24 mouse cellular contexts compared by ENCODE assay signal in the genomic region with DNA sequence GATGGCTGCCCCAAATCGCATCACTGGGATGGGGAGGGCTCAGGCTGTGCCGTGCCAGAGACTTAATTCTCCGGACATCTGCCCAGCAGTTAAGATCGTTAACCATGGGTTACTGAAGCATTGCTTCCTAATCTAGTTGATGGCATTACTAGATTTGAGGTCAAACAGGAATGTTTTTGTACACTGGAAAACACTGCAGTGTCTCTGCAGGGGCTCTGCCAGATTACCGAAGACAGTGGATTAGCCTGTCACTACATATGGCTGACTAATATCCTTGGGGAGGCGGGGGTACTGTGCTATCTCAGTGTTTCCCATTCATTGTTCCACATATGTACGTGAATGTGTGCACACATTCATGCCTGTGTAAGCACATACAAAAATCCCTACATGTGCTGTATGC.
"Had no signal": no experiment of that assay in that cellular context is flagged by ENCODE, and none has a peak within 500 bp of the region (broad histone marks: within the 10 kb centered on the region; RNA-seq: fewer than 3 reads in every experiment).

No protein-coding gene starts in this region.

- DNase-seq: kidney, adult 11 months; kidney, adult 8-10 months; kidney, postnatal 10 days; kidney, postnatal 36 days; left cerebral cortex, postnatal 4 days; liver, postnatal 0 days; lung, embryonic 14.5 days; midbrain, embryonic 14.5 days; right cerebral cortex, adult 18-20 months; right cerebral cortex, postnatal 25 days; spleen, adult 18-20 months; thymus, adult 2 months; thymus, postnatal 14 days; thymus, postnatal 4 days had no signal

- H3K27ac ChIP-seq: intestine, embryonic 15.5 days; kidney, embryonic 15.5 days; limb, embryonic 12.5 days; limb, embryonic 15.5 days; liver, embryonic 14.5 days; macrophage; stomach, embryonic 15.5 days had no signal

- H3K9me3 ChIP-seq: intestine, embryonic 15.5 days; kidney, embryonic 15.5 days; limb, embryonic 12.5 days; limb, embryonic 15.5 days; stomach, embryonic 15.5 days had no signal

- H3K4me1 ChIP-seq: intestine, embryonic 15.5 days; kidney, embryonic 15.5 days; limb, embryonic 12.5 days; limb, embryonic 15.5 days; stomach, embryonic 15.5 days had no signal

- H3K4me2 ChIP-seq: intestine, embryonic 15.5 days; kidney, embryonic 15.5 days; limb, embryonic 12.5 days; limb, embryonic 15.5 days; liver, embryonic 11.5 days; lung, embryonic 14.5 days; stomach, embryonic 15.5 days had no signal

- H3K27me3 ChIP-seq: intestine, embryonic 15.5 days; kidney, embryonic 15.5 days; limb, embryonic 12.5 days; limb, embryonic 15.5 days; stomach, embryonic 15.5 days had no signal

- H3K4me3 ChIP-seq: intestine, embryonic 15.5 days; kidney, embryonic 15.5 days; limb, embryonic 12.5 days; limb, embryonic 15.5 days; myocyte; stomach, embryonic 15.5 days had no signal

- H3K36me3 ChIP-seq: intestine, embryonic 15.5 days; kidney, embryonic 15.5 days; limb, embryonic 12.5 days; limb, embryonic 15.5 days; stomach, embryonic 15.5 days had no signal

- ATAC-seq: intestine, embryonic 15.5 days; liver, postnatal 0 days; lung, postnatal 0 days had no signal

- H3K9ac ChIP-seq: intestine, embryonic 15.5 days; kidney, embryonic 15.5 days; limb, embryonic 12.5 days; limb, embryonic 15.5 days; liver, embryonic 14.5 days; liver, postnatal 0 days; lung, embryonic 14.5 days; stomach, embryonic 15.5 days had no signal
